Mouse (Mus musculus) gastrocnemius, postnatal 4 days (tissue): ENCODE measurements around the gene L3mbtl1. TPM values are rescaled to one million over a fixed set of nuclear protein-coding genes. Genes with fewer than 3 reads are reported as not detected.

Experiments
- DNase-seq, 2 experiments: peaks; one replicate each; pipeline ENCODE4 v3.0.0; 2021 to 2022; ENCODE audit warnings: low spot score in 2 of 2, mixed read lengths in 2 of 2
- total RNA-seq, 2 experiments: library from RNA; stranded (reverse); gene quantifications; 2 replicates each; pipeline ENCODE4 v1.2.3; 2021

The L3mbtl1 gene
- total RNA-seq, 2 experiments from 2014 or later = 0.17 to 0.70 TPM

DNA sequence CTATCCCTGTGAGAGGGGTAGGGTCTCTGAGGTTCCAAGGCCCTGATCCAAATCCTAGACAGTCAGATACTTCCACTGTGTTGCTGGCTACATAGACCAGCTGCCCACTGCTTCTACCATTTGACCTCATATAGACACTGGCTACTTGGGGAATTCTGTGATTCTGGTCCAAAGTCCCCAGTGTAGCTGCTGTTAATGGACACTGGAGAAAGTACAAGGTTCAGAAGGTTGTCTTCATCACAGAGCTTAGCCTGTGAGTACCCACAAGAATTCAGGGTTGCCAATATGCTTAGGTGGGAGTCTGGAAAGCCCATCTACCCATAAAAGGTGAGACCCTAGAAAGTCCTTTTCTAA is 48.8 kb downstream of the L3mbtl1 start:
- DNase-seq = no peak

DNA sequence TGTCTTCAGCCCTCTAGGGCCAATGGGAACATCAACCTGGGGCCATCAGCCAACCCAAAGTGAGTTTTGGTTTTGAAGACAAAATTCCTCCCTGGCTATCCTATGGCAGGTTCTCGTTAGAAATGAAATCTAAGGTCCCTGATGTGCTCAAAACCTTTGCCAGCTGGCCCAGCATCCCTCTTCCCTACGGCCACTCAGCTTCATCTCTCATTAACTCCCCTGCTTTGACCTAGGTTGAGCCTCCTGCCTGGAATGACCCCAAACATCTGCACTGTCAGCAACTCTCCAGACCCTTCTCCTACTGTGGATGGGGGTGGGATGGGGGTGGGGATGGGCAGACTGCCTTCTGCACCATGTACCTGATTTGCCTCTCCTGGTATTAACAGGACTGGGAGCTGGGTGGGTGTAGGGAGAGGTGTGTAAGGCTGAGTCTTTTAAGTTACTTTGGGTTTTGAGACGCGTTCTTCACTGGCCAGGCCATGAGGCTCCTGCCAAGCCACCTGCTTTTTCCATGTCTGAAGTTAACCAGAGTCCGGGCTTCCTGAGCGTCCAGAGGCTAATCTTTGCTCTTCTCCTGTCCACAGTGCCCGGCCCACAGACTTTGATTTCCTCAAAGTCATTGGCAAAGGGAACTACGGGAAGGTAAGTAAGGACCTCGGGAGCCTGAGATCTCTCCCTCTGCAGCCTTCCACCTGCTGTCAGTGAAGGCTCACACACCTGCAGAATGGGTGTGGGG is 50.8 kb downstream of the L3mbtl1 start:
- no peak for DNase-seq

DNA sequence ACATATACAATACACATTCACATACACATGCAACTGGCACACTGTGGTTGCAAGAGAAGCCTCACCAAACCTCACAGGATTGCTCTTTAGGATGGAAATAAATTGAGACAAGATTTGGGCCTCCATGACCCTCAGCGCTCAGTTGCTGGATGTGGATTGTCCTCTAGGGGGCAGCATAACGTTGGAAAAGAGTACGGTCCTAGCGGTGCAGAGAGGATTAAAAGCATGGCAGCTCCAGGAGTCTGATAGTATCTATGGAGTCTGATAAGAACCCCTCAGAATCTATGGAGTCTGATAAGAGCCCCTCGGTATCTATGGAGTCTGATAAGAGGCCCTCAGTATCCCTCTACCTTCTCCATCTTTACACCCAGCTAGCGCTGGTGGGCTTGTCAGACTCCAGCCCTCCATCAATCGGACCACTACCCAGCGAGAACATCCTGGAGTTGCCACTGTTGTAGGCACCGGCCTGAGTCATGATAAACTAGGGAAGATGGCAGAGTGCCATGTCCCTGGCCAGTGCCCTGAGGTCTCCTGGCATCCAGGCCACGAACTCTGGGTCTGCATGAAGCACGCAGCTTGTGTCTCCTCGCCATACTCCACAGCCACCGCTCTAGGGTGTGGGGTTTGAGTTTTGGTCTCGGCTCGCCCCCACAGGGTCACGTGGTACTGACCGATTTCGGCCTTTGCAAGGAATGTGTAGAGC is 55.4 kb downstream of the L3mbtl1 start:
- peak in 1 of 2 experiments; percentile 63 for DNase-seq

DNA sequence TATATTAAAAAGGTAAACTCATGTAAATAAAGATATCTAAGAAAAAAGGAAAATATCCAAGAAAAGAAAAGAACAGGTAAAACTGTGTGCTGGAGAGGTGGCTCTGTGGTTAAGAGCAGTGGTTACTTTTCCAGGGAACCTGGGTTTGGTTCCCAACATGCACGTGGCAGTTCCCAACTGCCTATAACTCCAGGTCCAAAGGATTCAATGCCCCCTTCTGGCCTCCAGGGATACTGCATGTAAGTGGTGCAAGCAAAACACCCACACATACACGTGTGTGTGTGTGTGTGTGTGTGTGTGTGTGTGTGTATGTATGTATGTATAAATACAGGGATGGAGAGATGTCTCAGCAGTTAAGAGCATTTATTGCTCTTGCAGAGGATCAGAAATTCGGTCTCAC is 56.5 kb downstream of the L3mbtl1 start:
- peak in 1 of 2 experiments; percentile 26 for DNase-seq

DNA sequence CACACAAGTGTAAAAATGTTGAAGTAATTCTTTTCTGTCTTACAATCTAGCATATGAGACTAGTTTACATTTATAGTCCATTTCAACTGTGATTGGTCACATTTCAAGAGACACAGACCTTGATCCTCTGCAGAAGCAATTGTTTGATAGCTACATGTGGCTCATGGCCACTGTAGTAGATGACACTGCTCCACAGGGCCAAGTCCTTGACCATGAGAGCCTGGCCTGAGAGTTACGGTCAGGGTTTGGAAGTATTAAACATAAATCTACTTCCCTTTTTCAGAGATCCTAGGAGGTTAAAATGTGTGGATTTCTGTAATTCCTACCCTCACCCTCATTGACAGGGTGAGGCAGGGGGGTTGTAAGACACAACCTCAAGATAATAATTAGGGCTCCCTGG is 57.8 kb downstream of the L3mbtl1 start:
- no peak for DNase-seq

DNA sequence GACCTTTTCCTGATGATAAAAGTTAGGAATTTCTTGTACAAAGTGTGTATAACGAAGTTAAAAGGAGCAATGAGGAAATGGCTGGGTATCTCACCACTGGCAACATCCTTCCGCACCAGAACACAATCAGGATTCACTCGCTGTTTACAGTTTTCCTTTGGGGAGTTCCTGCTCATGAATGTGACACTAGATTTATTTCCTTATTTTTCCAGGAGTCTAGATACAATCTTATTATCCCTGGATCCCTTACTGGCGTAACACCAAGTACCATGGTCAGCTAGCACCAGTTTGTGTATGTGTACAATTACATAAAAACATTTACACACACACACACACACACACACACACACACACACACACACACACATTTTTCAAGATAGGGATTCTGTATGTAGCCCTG is 64.0 kb downstream of the L3mbtl1 start:
- DNase-seq = no peak

DNA sequence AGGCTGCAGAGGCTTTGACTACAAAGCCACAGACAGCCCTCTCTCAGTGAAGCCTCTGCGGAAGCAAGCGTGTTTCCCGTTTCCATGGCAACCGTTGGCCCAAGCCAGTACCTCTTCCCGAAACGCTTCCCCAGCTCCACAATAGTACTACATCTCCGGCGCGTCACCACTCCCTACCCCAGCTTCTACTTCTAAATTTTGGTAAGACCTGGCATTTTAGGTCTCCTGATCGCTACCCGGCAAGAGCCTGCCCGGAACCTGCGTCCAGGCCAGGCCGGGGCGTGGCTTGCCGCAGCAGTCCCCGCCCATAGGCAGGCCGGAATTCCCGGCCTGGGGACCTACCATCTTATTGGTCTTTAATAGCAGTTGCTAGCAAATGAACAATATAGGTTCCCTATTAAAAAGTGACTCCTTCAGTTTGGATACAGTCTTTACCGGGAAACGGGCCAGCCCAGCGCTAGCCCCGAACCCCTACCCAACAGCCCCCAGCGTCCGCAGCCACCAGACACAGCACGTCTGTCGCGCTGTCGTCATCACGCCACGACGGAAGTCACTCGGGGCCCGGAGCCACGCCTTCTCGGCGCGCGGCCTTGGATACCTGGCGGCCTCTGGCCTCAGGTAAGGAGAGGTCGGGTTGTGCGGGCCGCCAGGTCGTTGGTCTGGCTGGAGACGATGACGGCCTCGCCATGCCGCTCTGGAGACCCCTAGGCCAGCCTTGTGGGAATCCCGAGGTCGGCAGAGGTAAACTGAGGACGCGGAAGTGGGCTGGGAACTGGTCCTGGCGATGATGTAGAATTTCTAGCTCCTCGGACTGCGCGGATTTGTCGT is 73.9 kb downstream of the L3mbtl1 start, which contains the start of gene Ift52:
Gene Ift52, plus strand, starts transcription at position 439 of the 828 bp plus-strand sequence.
- DNase-seq = peak; percentile 77 to 89

Other genes starting within 250 kb of the L3mbtl1 start
- 100 to 1,000 TPM; 125 to 132 TPM for gene Srsf6, start 11.9 kb upstream of the L3mbtl1 start, total RNA-seq
- gene Sgk2, start 43.9 kb downstream of the L3mbtl1 start, total RNA-seq = not detected
- gene Ift52, start 73.9 kb downstream of the L3mbtl1 start, total RNA-seq = 10 to 100 TPM; 21.1 to 21.5 TPM
- gene Mybl2, start 111.2 kb downstream of the L3mbtl1 start, total RNA-seq = 10 to 100 TPM; 10.6 TPM
- not detected for gene Gtsf1l, start 144.4 kb downstream of the L3mbtl1 start, total RNA-seq